Mouse (Mus musculus) fibroblast of lung, adult 2 months (primary cell): ENCODE measurements around the gene Mrps23.

Source experiments
- DNase-seq: peaks from one replicate; pipeline ENCODE4 v3.0.0-alpha.2; 2011; ENCODE audit warnings: low read depth

Gene Mrps23

GRCm38 (mm10) chr11:88250568-88250967 lies 46.4 kb downstream of the Mrps23 start:
- DNase-seq: no peak

GRCm38 (mm10) chr11:88251295-88251694 lies 47.1 kb downstream of the Mrps23 start:
- DNase-seq: no peak

GRCm38 (mm10) chr11:88251972-88252766 lies 48.0 kb downstream of the Mrps23 start:
- DNase-seq: no peak

GRCm38 (mm10) chr11:88252767-88253513 lies 48.8 kb downstream of the Mrps23 start:
- DNase-seq: no peak

GRCm38 (mm10) chr11:88253514-88254167 lies 49.5 kb downstream of the Mrps23 start:
- DNase-seq: no peak

GRCm38 (mm10) chr11:88257700-88258099 lies 53.5 kb downstream of the Mrps23 start:
- DNase-seq: no peak

GRCm38 (mm10) chr11:88258212-88258611 lies 54.0 kb downstream of the Mrps23 start:
- no peak for DNase-seq

GRCm38 (mm10) chr11:88260463-88260862 lies 56.3 kb downstream of the Mrps23 start:
- no peak for DNase-seq
